Mouse (Mus musculus) kidney, adult 2 months (tissue): ENCODE measurements around the gene Snf8.

ENCODE experiments used
- CTCF ChIP-seq: fragments of 200-500 bp; conservative IDR thresholded peaks from 2 replicates; pipeline ENCODE4 v1.5.1; 2011; ENCODE audit warnings: low read depth, mild to moderate bottlenecking, control low read depth, low read length, moderate library complexity, mixed read lengths; ENCODE audit not compliant: insufficient read depth, insufficient read length
- POLR2A ChIP-seq: fragments of 200-500 bp; IDR thresholded peaks from one replicate; pipeline ENCODE4 v1.6.1; 2011; ENCODE audit warnings: low read depth, low read length, control low read depth

- TF ChIP-seq CTCF: no peak
- no peak for TF ChIP-seq POLR2A
Observed at GRCm38 (mm10) chr11:96011982-96012381, 22.7 kb upstream of the Snf8 start.
